Mouse (Mus musculus) testis, adult 2 months (tissue): ENCODE data around the gene Fzd7. TPM values are rescaled to one million over a fixed set of nuclear protein-coding genes. Genes with fewer than 3 reads are reported as not detected.

Source experiments
- H3K27ac ChIP-seq: fragments of 200-500 bp; 2 replicates; pipeline ENCODE4 v1.5.1; 2012; ENCODE audit warnings: low read depth, low read length; ENCODE audit not compliant: control insufficient read depth, insufficient read depth
- H3K27me3 ChIP-seq: fragments of 200-500 bp; 2 replicates; pipeline ENCODE4 v1.6.1; 2012; ENCODE audit warnings: mild to moderate bottlenecking, low read length, moderate library complexity; ENCODE audit not compliant: control insufficient read depth, insufficient read depth
- H3K36me3 ChIP-seq: fragments of 200-500 bp; 2 replicates; pipeline ENCODE4 v1.6.1; 2012; ENCODE audit warnings: mild to moderate bottlenecking, low read length; ENCODE audit not compliant: control insufficient read depth, insufficient read depth
- H3K4me1 ChIP-seq: fragments of 200-500 bp; 2 replicates; pipeline ENCODE4 v1.6.1; 2012; ENCODE audit warnings: low read length; ENCODE audit not compliant: control insufficient read depth, insufficient read depth
- H3K4me3 ChIP-seq: fragments of 200-500 bp; 2 replicates; pipeline ENCODE4 v1.5.1; 2012; ENCODE audit warnings: low read depth, mild to moderate bottlenecking, low read length, moderate library complexity, mixed read lengths; ENCODE audit not compliant: control insufficient read depth
- CTCF ChIP-seq: fragments of 200-500 bp; IDR thresholded peaks from 2 replicates; pipeline ENCODE4 v1.5.1; 2012; ENCODE audit warnings: low read depth, mild to moderate bottlenecking, inconsistent platforms, low read length, moderate library complexity; ENCODE audit not compliant: control insufficient read depth, insufficient read depth, insufficient replicate concordance
- POLR2A ChIP-seq: fragments of 200-500 bp; IDR thresholded peaks from 2 replicates; pipeline ENCODE4 v1.6.1; 2012; ENCODE audit warnings: low read depth, mild to moderate bottlenecking, inconsistent platforms, low read length, moderate library complexity; ENCODE audit not compliant: control insufficient read depth
- polyA plus RNA-seq: library from polyadenylated mRNA; depleted of rRNA; stranded (reverse); fragments of >200 nt; gene quantifications from 2 replicates; pipeline ENCODE4 v1.2.3, GENCODE M21; 2012; rRNA removed

Fzd7 gene
- polyA plus RNA-seq, 1 experiment, result 1.4 TPM

- no peak overlapping the region for H3K4me3 ChIP-seq
- no peaks in the 10 kb centered on the region for H3K27me3 ChIP-seq
- H3K36me3 ChIP-seq, result no peaks in the 10 kb centered on the region
- no peaks in the 10 kb centered on the region for H3K4me1 ChIP-seq
- TF ChIP-seq CTCF, result no peak
- TF ChIP-seq POLR2A, result no peak
- H3K27ac ChIP-seq, result no peak overlapping the region
Observed at GRCm38 (mm10) chr1:59524071-59524470, 41.8 kb downstream of the Fzd7 start.

- no peak overlapping the region for H3K27ac ChIP-seq
Observed at GRCm38 (mm10) chr1:59524759-59525158, 42.5 kb downstream of the Fzd7 start.

GRCm38 (mm10) chr1:59527219-59527618 is 45.0 kb downstream of the Fzd7 start:
- H3K27me3 ChIP-seq, result no peaks in the 10 kb centered on the region
- TF ChIP-seq POLR2A, result no peak
- no peaks in the 10 kb centered on the region for H3K4me1 ChIP-seq
- H3K36me3 ChIP-seq, result no peaks in the 10 kb centered on the region
- no peak overlapping the region for H3K4me3 ChIP-seq
- no peak overlapping the region for H3K27ac ChIP-seq

More at GRCm38 (mm10) chr1:59524759-59525158, 42.5 kb downstream of the Fzd7 start:
- Histone ChIP-seq H3K36me3 (no peaks in the 10 kb centered on the region), H3K4me1 (no peaks in the 10 kb centered on the region), H3K4me3 (no peak overlapping the region), H3K27me3 (no peaks in the 10 kb centered on the region)
- TF ChIP-seq POLR2A, result no peak
- TF ChIP-seq CTCF, result no peak

- Histone ChIP-seq H3K27ac (no peak overlapping the region), H3K4me3 (no peak overlapping the region), H3K4me1 (no peaks in the 10 kb centered on the region; the same call in 1 of the 2 replicates), H3K36me3 (no peaks in the 10 kb centered on the region), H3K27me3 (no peaks in the 10 kb centered on the region)
- no peak for TF ChIP-seq CTCF
Observed at GRCm38 (mm10) chr1:59534976-59535810, 53.0 kb downstream of the Fzd7 start.

Other genes with a start within 250 kb of the Fzd7 start
- 6.8 and 7.1 TPM in 2 replicates for gene Als2, start 245.2 kb upstream of the Fzd7 start, polyA plus RNA-seq
- 1.3 and 1.6 TPM in 2 replicates for gene Cdk15, start 225.5 kb upstream of the Fzd7 start, polyA plus RNA-seq
- gene Gm973, start 33.8 kb downstream of the Fzd7 start, polyA plus RNA-seq, result 72.5 and 83.9 TPM in 2 replicates
- gene Sumo1, start 188.4 kb downstream of the Fzd7 start, polyA plus RNA-seq, result 22.2 and 32.2 TPM in 2 replicates
- 27.0 and 29.6 TPM in 2 replicates for gene Nop58, start 202.5 kb downstream of the Fzd7 start, polyA plus RNA-seq